Mouse (Mus musculus): ENCODE measurements around the gene Bricd5. TPM values are rescaled to one million over a fixed set of nuclear protein-coding genes. Genes with fewer than 3 reads are reported as not detected.
"Not testable (repeated sequence)": the region's sequence is repeated elsewhere in the genome, so short reads cannot be mapped to it uniquely, and the experiment has no call there.

Gene Bricd5
- polyA plus RNA-seq, 1 experiment from 2014 or later: not detected

- H3K27me3 ChIP-seq: no peaks in the 10 kb centered on the region
- H3K4me2 ChIP-seq (replicated peaks): no peak within 1 kb of the TSS
- H3K27ac ChIP-seq: no peak within 1 kb of the TSS
- ATAC-seq: no peak
- H3K9me3 ChIP-seq: no peaks in the 10 kb centered on the region
- peaks cover 98% of the 10 kb centered on the region for H3K36me3 ChIP-seq
- 81% methylated on average over 7 of the region's 7 CpGs for WGBS
- no peak within 1 kb of the TSS for H3K9ac ChIP-seq (replicated peaks)
- no peaks in the 10 kb centered on the region for H3K4me1 ChIP-seq (replicated peaks)
- no peak within 1 kb of the TSS for H3K4me3 ChIP-seq (replicated peaks)
Observed at GRCm38 (mm10) chr17:24442632-24443155, 31.0 kb upstream of the Bricd5 start, which contains the start of gene Dnase1l2. TSS of gene Dnase1l2 (minus strand) at chr17:24443105.

GRCm38 (mm10) chr17:24443409-24443808 is 30.3 kb upstream of the Bricd5 start:
- WGBS: 98% methylated on average over 4 of the region's 4 CpGs
- H3K36me3 ChIP-seq: peaks cover 98% of the 10 kb centered on the region
- no peak overlapping the region for H3K4me3 ChIP-seq (replicated peaks)
- H3K27ac ChIP-seq: no peak overlapping the region
- H3K4me1 ChIP-seq (replicated peaks): no peaks in the 10 kb centered on the region
- no peaks in the 10 kb centered on the region for H3K27me3 ChIP-seq
- H3K4me2 ChIP-seq (replicated peaks): no peak overlapping the region
- H3K9me3 ChIP-seq: no peaks in the 10 kb centered on the region
- no peak for ATAC-seq
- H3K9ac ChIP-seq (replicated peaks): no peak overlapping the region

- no peak for ATAC-seq
- no peak overlapping the region for H3K27ac ChIP-seq
- 95% methylated on average over 8 of the region's 8 CpGs for WGBS
- H3K36me3 ChIP-seq: peaks cover 100% of the 10 kb centered on the region
- H3K9ac ChIP-seq (replicated peaks): no peak overlapping the region
- H3K4me3 ChIP-seq (replicated peaks): no peak overlapping the region
- H3K27me3 ChIP-seq: no peaks in the 10 kb centered on the region
- no peaks in the 10 kb centered on the region for H3K4me1 ChIP-seq (replicated peaks)
- H3K9me3 ChIP-seq: no peaks in the 10 kb centered on the region
- H3K4me2 ChIP-seq (replicated peaks): no peak overlapping the region
Observed at GRCm38 (mm10) chr17:24446590-24446989, 27.1 kb upstream of the Bricd5 start.

GRCm38 (mm10) chr17:24449507-24449906 is 24.2 kb upstream of the Bricd5 start:
- WGBS: 94% methylated on average over 6 of the region's 6 CpGs
- no peak for ATAC-seq

GRCm38 (mm10) chr17:24451220-24451619 is 22.5 kb upstream of the Bricd5 start:
- 97% methylated on average over 6 of the region's 6 CpGs for WGBS
- H3K4me3 ChIP-seq (replicated peaks): no peak overlapping the region

More at GRCm38 (mm10) chr17:24449507-24449906, 24.2 kb upstream of the Bricd5 start:
- peaks cover 74% of the 10 kb centered on the region for H3K36me3 ChIP-seq
- H3K4me1 ChIP-seq (replicated peaks): peaks cover 15% of the 10 kb centered on the region
- H3K4me2 ChIP-seq (replicated peaks): no peak overlapping the region
- H3K4me3 ChIP-seq (replicated peaks): no peak overlapping the region
- no peaks in the 10 kb centered on the region for H3K9me3 ChIP-seq
- no peak overlapping the region for H3K9ac ChIP-seq (replicated peaks)
- H3K27me3 ChIP-seq: no peaks in the 10 kb centered on the region
- no peak overlapping the region for H3K27ac ChIP-seq

GRCm38 (mm10) chr17:24453372-24453771 is 20.3 kb upstream of the Bricd5 start:
- Histone ChIP-seq H3K4me2 (replicated peaks) (peak overlapping the region; percentile 85; the same call in 1 of the 2 replicates), H3K27me3 (no peaks in the 10 kb centered on the region), H3K27ac (no peak overlapping the region), H3K9ac (replicated peaks) (no peak overlapping the region), H3K4me1 (replicated peaks) (peaks cover 15% of the 10 kb centered on the region), H3K36me3 (peaks cover 36% of the 10 kb centered on the region), H3K4me3 (replicated peaks) (peak overlapping the region; percentile 88; the same call in 1 of the 2 replicates), H3K9me3 (no peaks in the 10 kb centered on the region)
- WGBS: 95% methylated on average over 2 of the region's 2 CpGs
- no peak for ATAC-seq

More at GRCm38 (mm10) chr17:24451220-24451619, 22.5 kb upstream of the Bricd5 start:
- H3K9me3 ChIP-seq: no peaks in the 10 kb centered on the region
- no peak overlapping the region for H3K27ac ChIP-seq
- H3K4me1 ChIP-seq (replicated peaks): peaks cover 15% of the 10 kb centered on the region
- H3K9ac ChIP-seq (replicated peaks): no peak overlapping the region
- ATAC-seq: no peak
- no peak overlapping the region for H3K4me2 ChIP-seq (replicated peaks)
- H3K27me3 ChIP-seq: no peaks in the 10 kb centered on the region
- H3K36me3 ChIP-seq: peaks cover 57% of the 10 kb centered on the region

- H3K9ac ChIP-seq (replicated peaks): peak overlapping the region; percentile 90
- peak overlapping the region; percentile 88 for H3K4me3 ChIP-seq (replicated peaks)
- no peaks in the 10 kb centered on the region for H3K27me3 ChIP-seq
- H3K27ac ChIP-seq: peak overlapping the region; percentile 91
- H3K9me3 ChIP-seq: no peaks in the 10 kb centered on the region
- peaks cover 26% of the 10 kb centered on the region for H3K36me3 ChIP-seq
- peak overlapping the region; percentile 85 for H3K4me2 ChIP-seq (replicated peaks)
- ATAC-seq: no peak
- 10% methylated on average over 14 of the region's 14 CpGs for WGBS
- H3K4me1 ChIP-seq (replicated peaks): peaks cover 15% of the 10 kb centered on the region
Observed at GRCm38 (mm10) chr17:24454218-24454755, 19.4 kb upstream of the Bricd5 start.

GRCm38 (mm10) chr17:24454756-24455522 is 18.7 kb upstream of the Bricd5 start:
- H3K4me3 ChIP-seq (replicated peaks): peak overlapping the region; percentile 88
- H3K9me3 ChIP-seq: no peaks in the 10 kb centered on the region
- peak; percentile 93 for ATAC-seq
- peak overlapping the region; percentile 90 for H3K9ac ChIP-seq (replicated peaks)
- H3K36me3 ChIP-seq: peaks cover 20% of the 10 kb centered on the region
- no peaks in the 10 kb centered on the region for H3K27me3 ChIP-seq
- peaks cover 15% of the 10 kb centered on the region for H3K4me1 ChIP-seq (replicated peaks)
- H3K27ac ChIP-seq: peak overlapping the region; percentile 91
- H3K4me2 ChIP-seq (replicated peaks): peak overlapping the region; percentile 85
- under 1% methylated on average over 67 of the region's 67 CpGs for WGBS

- Histone ChIP-seq H3K4me2 (replicated peaks) (peak overlapping the region; percentile 85), H3K36me3 (peaks cover 13% of the 10 kb centered on the region), H3K4me3 (replicated peaks) (peak overlapping the region; percentile 88), H3K4me1 (replicated peaks) (peaks cover 15% of the 10 kb centered on the region), H3K27ac (peak overlapping the region; percentile 91; the same call in 1 of the 2 replicates)
- not testable (repeated sequence) for H3K27me3 ChIP-seq; H3K9ac ChIP-seq (replicated peaks); H3K9me3 ChIP-seq
- 51% methylated on average over 10 of the region's 10 CpGs for WGBS
- ATAC-seq: peak; percentile 21
Observed at GRCm38 (mm10) chr17:24455523-24456206, 18.0 kb upstream of the Bricd5 start.

- Histone ChIP-seq H3K9ac (replicated peaks) (no peak overlapping the region), H3K4me3 (replicated peaks) (no peak overlapping the region), H3K27me3 (no peaks in the 10 kb centered on the region), H3K9me3 (no peaks in the 10 kb centered on the region), H3K4me1 (replicated peaks) (no peaks in the 10 kb centered on the region), H3K4me2 (replicated peaks) (no peak overlapping the region), H3K36me3 (no peaks in the 10 kb centered on the region), H3K27ac (no peak overlapping the region)
- no peak for ATAC-seq
- 61% methylated on average over 2 of the region's 2 CpGs for WGBS
Observed at GRCm38 (mm10) chr17:24461580-24461979, 12.1 kb upstream of the Bricd5 start.

- no peak overlapping the region for H3K9ac ChIP-seq (replicated peaks)
- ATAC-seq: no peak
- 92% methylated on average over 1 of the region's 1 CpGs for WGBS
- no peak overlapping the region for H3K4me3 ChIP-seq (replicated peaks)
- H3K27ac ChIP-seq: no peak overlapping the region
- no peaks in the 10 kb centered on the region for H3K9me3 ChIP-seq
- no peaks in the 10 kb centered on the region for H3K27me3 ChIP-seq
- no peaks in the 10 kb centered on the region for H3K36me3 ChIP-seq
- H3K4me1 ChIP-seq (replicated peaks): no peaks in the 10 kb centered on the region
- H3K4me2 ChIP-seq (replicated peaks): no peak overlapping the region
Observed at GRCm38 (mm10) chr17:24462932-24463331, 10.8 kb upstream of the Bricd5 start.
